Mouse (Mus musculus): ENCODE measurements around the gene Ccdc3. TPM values are rescaled to one million over a fixed set of nuclear protein-coding genes. Genes with fewer than 3 reads are reported as not detected.

The Ccdc3 gene
- polyA plus RNA-seq, 1 experiment: 7.9 TPM

GRCm38 (mm10) chr2:5214581-5214980 lies 77.0 kb downstream of the Ccdc3 start:
- TF ChIP-seq POLR2A (IDR thresholded peaks at IDR 0.05; ENCODE audit: low read depth, low read length) (no peak), CTCF (IDR thresholded peaks at IDR 0.05; ENCODE audit: extremely low read depth, insufficient read length, insufficient replicate concordance, low read depth, low read length) (no peak)
- Histone ChIP-seq H3K4me1 (ENCODE audit: control insufficient read depth, insufficient read depth, insufficient read length, low read length) (peaks cover 8% of the 10 kb centered on the region; the same call in 1 of the 2 replicates), H3K4me3 (ENCODE audit: low read depth, low read length) (no peak overlapping the region), H3K27me3 (ENCODE audit: control insufficient read depth, insufficient read depth, low read length) (no peaks in the 10 kb centered on the region), H3K27ac (ENCODE audit: insufficient read depth, low read depth, low read length) (no peak overlapping the region), H3K36me3 (ENCODE audit: control insufficient read depth, insufficient read depth, low read length) (no peaks in the 10 kb centered on the region)
- WGBS: 54% methylated on average over 1 of the region's 1 CpGs

- Histone ChIP-seq H3K36me3 (ENCODE audit: control insufficient read depth, insufficient read depth, low read length) (no peaks in the 10 kb centered on the region), H3K27ac (ENCODE audit: insufficient read depth, low read depth, low read length) (no peak overlapping the region), H3K27me3 (ENCODE audit: control insufficient read depth, insufficient read depth, low read length) (no peaks in the 10 kb centered on the region), H3K4me3 (ENCODE audit: low read depth, low read length) (no peak overlapping the region), H3K4me1 (ENCODE audit: control insufficient read depth, insufficient read depth, insufficient read length, low read length) (peaks cover 8% of the 10 kb centered on the region; the same call in 1 of the 2 replicates)
- TF ChIP-seq CTCF (IDR thresholded peaks at IDR 0.05; ENCODE audit: extremely low read depth, insufficient read length, insufficient replicate concordance, low read depth, low read length): no peak
- TF ChIP-seq POLR2A (IDR thresholded peaks at IDR 0.05; ENCODE audit: low read depth, low read length): no peak
- 64% methylated on average over 9 of the region's 9 CpGs for WGBS
Measured at GRCm38 (mm10) chr2:5215252-5215815, 77.8 kb downstream of the Ccdc3 start.

GRCm38 (mm10) chr2:5219206-5219605 lies 81.6 kb downstream of the Ccdc3 start:
- Histone ChIP-seq H3K27me3 (ENCODE audit: control insufficient read depth, insufficient read depth, low read length) (no peaks in the 10 kb centered on the region), H3K4me3 (ENCODE audit: low read depth, low read length) (no peak overlapping the region), H3K4me1 (ENCODE audit: control insufficient read depth, insufficient read depth, insufficient read length, low read length) (peaks cover 8% of the 10 kb centered on the region; the same call in 1 of the 2 replicates), H3K36me3 (ENCODE audit: control insufficient read depth, insufficient read depth, low read length) (no peaks in the 10 kb centered on the region), H3K27ac (ENCODE audit: insufficient read depth, low read depth, low read length) (no peak overlapping the region)
- WGBS: 32% methylated on average over 1 of the region's 1 CpGs
- TF ChIP-seq POLR2A (IDR thresholded peaks at IDR 0.05; ENCODE audit: low read depth, low read length) (no peak), CTCF (IDR thresholded peaks at IDR 0.05; ENCODE audit: extremely low read depth, insufficient read length, insufficient replicate concordance, low read depth, low read length) (no peak)

- Histone ChIP-seq H3K4me3 (ENCODE audit: low read depth, low read length) (no peak overlapping the region), H3K27ac (ENCODE audit: insufficient read depth, low read depth, low read length) (no peak overlapping the region), H3K4me1 (ENCODE audit: control insufficient read depth, insufficient read depth, insufficient read length, low read length) (peaks cover 8% of the 10 kb centered on the region; the same call in 1 of the 2 replicates), H3K27me3 (ENCODE audit: control insufficient read depth, insufficient read depth, low read length) (no peaks in the 10 kb centered on the region), H3K36me3 (ENCODE audit: control insufficient read depth, insufficient read depth, low read length) (no peaks in the 10 kb centered on the region)
- TF ChIP-seq POLR2A (IDR thresholded peaks at IDR 0.05; ENCODE audit: low read depth, low read length): no peak
- TF ChIP-seq CTCF (IDR thresholded peaks at IDR 0.05; ENCODE audit: extremely low read depth, insufficient read length, insufficient replicate concordance, low read depth, low read length): no peak
- 48% methylated on average over 1 of the region's 1 CpGs for WGBS
Measured at GRCm38 (mm10) chr2:5219847-5220375, 82.3 kb downstream of the Ccdc3 start.

- TF ChIP-seq POLR2A (IDR thresholded peaks at IDR 0.05; ENCODE audit: low read depth, low read length) (no peak), CTCF (IDR thresholded peaks at IDR 0.05; ENCODE audit: extremely low read depth, insufficient read length, insufficient replicate concordance, low read depth, low read length) (no peak)
- 17% methylated on average over 2 of the region's 2 CpGs for WGBS
- Histone ChIP-seq H3K4me3 (ENCODE audit: low read depth, low read length) (no peak overlapping the region), H3K27me3 (ENCODE audit: control insufficient read depth, insufficient read depth, low read length) (no peaks in the 10 kb centered on the region), H3K27ac (ENCODE audit: insufficient read depth, low read depth, low read length) (no peak overlapping the region), H3K4me1 (ENCODE audit: control insufficient read depth, insufficient read depth, insufficient read length, low read length) (peaks cover 8% of the 10 kb centered on the region; the same call in 1 of the 2 replicates), H3K36me3 (ENCODE audit: control insufficient read depth, insufficient read depth, low read length) (no peaks in the 10 kb centered on the region)
Measured at GRCm38 (mm10) chr2:5222571-5222970, 85.0 kb downstream of the Ccdc3 start.

GRCm38 (mm10) chr2:5236846-5237482 lies 99.4 kb downstream of the Ccdc3 start:
- Histone ChIP-seq H3K36me3 (ENCODE audit: control insufficient read depth, insufficient read depth, low read length) (no peaks in the 10 kb centered on the region), H3K4me1 (ENCODE audit: control insufficient read depth, insufficient read depth, insufficient read length, low read length) (no peaks in the 10 kb centered on the region), H3K27me3 (ENCODE audit: control insufficient read depth, insufficient read depth, low read length) (no peaks in the 10 kb centered on the region), H3K27ac (ENCODE audit: insufficient read depth, low read depth, low read length) (no peak overlapping the region), H3K4me3 (ENCODE audit: low read depth, low read length) (no peak overlapping the region)
- 94% methylated on average over 3 of the region's 3 CpGs for WGBS
- TF ChIP-seq POLR2A (IDR thresholded peaks at IDR 0.05; ENCODE audit: low read depth, low read length) (no peak), CTCF (IDR thresholded peaks at IDR 0.05; ENCODE audit: extremely low read depth, insufficient read length, insufficient replicate concordance, low read depth, low read length) (no peak)

- no peak overlapping the region for H3K4me3 ChIP-seq (ENCODE audit: low read depth, low read length)
- TF ChIP-seq POLR2A (IDR thresholded peaks at IDR 0.05; ENCODE audit: low read depth, low read length): no peak
- no peak for TF ChIP-seq CTCF (IDR thresholded peaks at IDR 0.05; ENCODE audit: extremely low read depth, insufficient read length, insufficient replicate concordance, low read depth, low read length)
- H3K27ac ChIP-seq (ENCODE audit: insufficient read depth, low read depth, low read length): no peak overlapping the region
- H3K36me3 ChIP-seq (ENCODE audit: control insufficient read depth, insufficient read depth, low read length): no peaks in the 10 kb centered on the region
- no peaks in the 10 kb centered on the region for H3K27me3 ChIP-seq (ENCODE audit: control insufficient read depth, insufficient read depth, low read length)
- no peaks in the 10 kb centered on the region for H3K4me1 ChIP-seq (ENCODE audit: control insufficient read depth, insufficient read depth, insufficient read length, low read length)
- WGBS: 83% methylated on average over 5 of the region's 5 CpGs
Measured at GRCm38 (mm10) chr2:5237870-5238269, 100.3 kb downstream of the Ccdc3 start.
